In genomic region chr13:37778147-37778593, GRCm38 (mm10) we compare ENCODE assay signal across 8 mouse cellular contexts. TPM values are rescaled to one million over a fixed set of nuclear protein-coding genes. Genes with fewer than 3 reads are reported as not detected.
DNase-seq lines count a peak whose midpoint lies in the region; ATAC-seq and TF ChIP-seq lines count a peak whose summit lies in the region.

TSS of gene Rreb1 (plus strand) at chr13:37778400.

- H3K4me3 ChIP-seq in lung, embryonic 14.5 days (ENCODE audit: low read depth, low read length): peak within 1 kb of the TSS; percentile 58

- H3K27me3 ChIP-seq in lung, embryonic 14.5 days (ENCODE audit: insufficient read depth, low read length): no peaks in the 10 kb centered on the region

- H3K4me2 ChIP-seq in lung, embryonic 14.5 days: peak within 1 kb of the TSS; percentile 100

- peak within 1 kb of the TSS; percentile 10 for H3K27ac ChIP-seq in lung, embryonic 14.5 days (ENCODE audit: low read depth)

- peak; percentile 59 for ATAC-seq in CD4-positive, CD25-positive, alpha-beta regulatory T cell, adult 4 months
- peak; percentile 86 for ATAC-seq in frontal cortex, adult (ENCODE audit: low TSS enrichment)
- peak; percentile 72 for ATAC-seq in lung, embryonic 14.5 days (ENCODE audit: insufficient read depth)
- ATAC-seq in neutrophil, adult 5-6 weeks (ENCODE audit: extremely low read depth, insufficient number of reproducible peaks, low FRiP score, poor library complexity, severe bottlenecking): peak; percentile 23; the same call in 1 of the 2 replicates

- peak; percentile 28 for DNase-seq in brain, adult 2 months (ENCODE audit: low read depth, low spot score)
- DNase-seq in heart, postnatal 36 days: peak; percentile 52 to 68
- peak in 1 of 2 experiments; percentile 9 for DNase-seq in layer of hippocampus, adult 8-10 months (ENCODE audit: low spot score in 2 of 2)
- DNase-seq in lung, embryonic 14.5 days: peak; percentile 68
- DNase-seq in thymus, postnatal 36 days: peak; percentile 75 to 80

- H3K4me1 ChIP-seq in lung, embryonic 14.5 days (ENCODE audit: insufficient read depth): peaks cover 6% of the 10 kb centered on the region

- no peaks in the 10 kb centered on the region for H3K9me3 ChIP-seq in lung, embryonic 14.5 days (ENCODE audit: low read depth, low read length)

- peak within 1 kb of the TSS; percentile 64 for H3K9ac ChIP-seq in lung, embryonic 14.5 days

- WGBS in lung, embryonic 14.5 days: under 1% methylated on average over 37 of the region's 37 CpGs

- TF ChIP-seq CTCF in lung, embryonic 14.5 days (IDR thresholded peaks at IDR 0.05; ENCODE audit: low read depth): peak; percentile 14; the same call in 1 of the 2 replicates

- intact Hi-C loops in heart, postnatal 36 days (cut with DNase I): no loop called here

- no peaks in the 10 kb centered on the region for H3K36me3 ChIP-seq in lung, embryonic 14.5 days (ENCODE audit: insufficient read depth)

RNA-seq across cellular contexts. Expression of gene Rreb1, which starts in this region (rescaled TPM):
- 1 to 10 TPM; 6.7 to 7.9 TPM for polyA plus RNA-seq in CD4-positive, CD25-positive, alpha-beta regulatory T cell, adult 4 months (2017; shearing (Covaris generic))
- total RNA-seq in heart, postnatal 36 days (2021): 10 to 100 TPM; 41.7 to 51.5 TPM
- total RNA-seq in layer of hippocampus, adult 8-10 months (2022): 10 to 100 TPM; 70.8 to 99.4 (median 89.0) TPM
- 22.5 and 23.8 TPM in 2 replicates for polyA plus RNA-seq in lung, embryonic 14.5 days (2014; fragmentation: Nextera tagmentation; extraction: Ambion mirVana)
- total RNA-seq in neutrophil, adult 5-6 weeks (2017): 24.9 and 25.3 TPM in 2 replicates

Comparison
In these comparisons a context has a peak if more than half of its experiments do, and no peak if none do; other contexts are left out.
1. ATAC-seq: peak in every context shown above with its lines; median percentile 86 in frontal cortex, adult; 72 in lung, embryonic 14.5 days; 59 in CD4-positive, CD25-positive, alpha-beta regulatory T cell, adult 4 months; 23 in neutrophil, adult 5-6 weeks.